Mouse (Mus musculus): ENCODE data around the gene Gng5. TPM values are rescaled to one million over a fixed set of nuclear protein-coding genes. Genes with fewer than 3 reads are reported as not detected.

Gene Gng5
- polyA plus RNA-seq, 1 experiment from 2014 or later, result 874 TPM

DNA sequence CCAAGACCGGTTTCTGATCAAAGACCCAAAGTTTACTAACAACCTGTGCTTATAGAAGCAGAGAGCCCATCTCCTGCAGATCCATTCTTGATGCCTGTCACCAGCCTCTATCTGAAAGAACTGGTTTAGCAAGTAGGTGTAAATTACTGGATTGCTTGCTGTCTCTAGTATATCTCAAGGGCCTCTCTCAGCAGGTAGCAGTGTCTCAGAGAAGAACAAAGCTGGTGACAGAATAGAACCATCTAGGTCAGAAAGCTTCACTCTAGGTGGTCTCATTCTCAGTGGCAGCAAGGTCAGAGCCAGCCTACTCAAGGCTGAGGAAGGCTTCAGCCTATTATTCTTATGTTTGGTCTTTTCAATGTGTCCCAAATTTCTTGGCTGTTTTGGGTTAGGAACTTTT lies 44.0 kb downstream of the Gng5 start:
- Histone ChIP-seq H3K4me2 (no peak overlapping the region), H3K9ac (no peak overlapping the region), H3K36me3 (no peaks in the 10 kb centered on the region), H3K27ac (no peak overlapping the region), H3K4me3 (no peak overlapping the region), H3K9me3 (no peaks in the 10 kb centered on the region), H3K27me3 (no peaks in the 10 kb centered on the region), H3K4me1 (no peaks in the 10 kb centered on the region)
- WGBS, result 23% methylated on average over 1 of the region's 1 CpGs
- no peak for ATAC-seq (ENCODE audit: insufficient number of reproducible peaks, insufficient read depth, low FRiP score, low TSS enrichment, low read depth)

GRCm38 (mm10) chr3:146554816-146555215 lies 55.2 kb downstream of the Gng5 start:
- Histone ChIP-seq H3K4me1 (no peaks in the 10 kb centered on the region), H3K27ac (no peak overlapping the region), H3K9ac (no peak overlapping the region), H3K9me3 (no peaks in the 10 kb centered on the region), H3K4me2 (no peak overlapping the region), H3K4me3 (no peak overlapping the region), H3K27me3 (no peaks in the 10 kb centered on the region), H3K36me3 (no peaks in the 10 kb centered on the region)
- 68% methylated on average over 7 of the region's 7 CpGs for WGBS
- ATAC-seq (ENCODE audit: insufficient number of reproducible peaks, insufficient read depth, low FRiP score, low TSS enrichment, low read depth), result no peak

Other genes starting within 250 kb of the Gng5 start
- gene Ssx2ip, start 95.2 kb upstream of the Gng5 start, polyA plus RNA-seq (2015; fragmentation: Nextera tagmentation; extraction: Ambion mirVana), result 22.1 and 26.4 TPM in 2 replicates
- gene Ctbs, start 50.0 kb upstream of the Gng5 start, polyA plus RNA-seq (2015; fragmentation: Nextera tagmentation; extraction: Ambion mirVana), result 9.1 and 9.6 TPM in 2 replicates
- gene Spata1, start 54 bp upstream of the Gng5 start, polyA plus RNA-seq (2015; fragmentation: Nextera tagmentation; extraction: Ambion mirVana), result 9.9 and 10.2 TPM in 2 replicates
- gene Rpf1, start 21.6 kb downstream of the Gng5 start, polyA plus RNA-seq (2015; fragmentation: Nextera tagmentation; extraction: Ambion mirVana), result 53.3 and 59.5 TPM in 2 replicates
- 0.17 and 0.91 TPM in 2 replicates for gene Uox, start 70.6 kb downstream of the Gng5 start, polyA plus RNA-seq (2015; fragmentation: Nextera tagmentation; extraction: Ambion mirVana)
- 0.07 TPM in 1 of 2 replicates, not detected in the other for gene Dnase2b, start 115.8 kb downstream of the Gng5 start, polyA plus RNA-seq (2015; fragmentation: Nextera tagmentation; extraction: Ambion mirVana)
- 0.13 and 0.33 TPM in 2 replicates for gene 4930503B20Rik, start 151.5 kb downstream of the Gng5 start, polyA plus RNA-seq (2015; fragmentation: Nextera tagmentation; extraction: Ambion mirVana)
- 1.4 and 1.8 TPM in 2 replicates for gene Samd13, start 185.8 kb downstream of the Gng5 start, polyA plus RNA-seq (2015; fragmentation: Nextera tagmentation; extraction: Ambion mirVana)